Mouse (Mus musculus): ENCODE data around the gene Fam219a.
A peak's percentile ranks its signal among the peaks of the same experiment; 100 is the strongest.

The Fam219a gene

GRCm38 (mm10) chr4:41506156-41506555 is 63.2 kb downstream of the Fam219a start:
- peak; percentile 20 to 33 for DNase-seq (ENCODE audit: low spot score in 2 of 2)

GRCm38 (mm10) chr4:41505131-41505551 is 64.2 kb downstream of the Fam219a start:
- no peak for DNase-seq (ENCODE audit: low spot score in 2 of 2)

- no peak for DNase-seq (ENCODE audit: low spot score in 2 of 2)
These were observed 65.0 kb downstream of the Fam219a start for GRCm38 (mm10) chr4:41504325-41504724.

- peak; percentile 58 to 59 for DNase-seq (ENCODE audit: low spot score in 2 of 2)
These were observed 66.3 kb downstream of the Fam219a start, which contains the start of gene AI464131 for GRCm38 (mm10) chr4:41502986-41503412. Gene AI464131 (minus strand): TSS chr4:41503076.

GRCm38 (mm10) chr4:41502171-41502940 is 67.0 kb downstream of the Fam219a start:
- no peak for DNase-seq (ENCODE audit: low spot score in 2 of 2)

- no peak for DNase-seq (ENCODE audit: low spot score in 2 of 2)
These were observed 68.6 kb downstream of the Fam219a start for GRCm38 (mm10) chr4:41500787-41501186.

- DNase-seq (ENCODE audit: low spot score in 2 of 2) = no peak
These were observed 69.7 kb downstream of the Fam219a start for GRCm38 (mm10) chr4:41499619-41500018.

GRCm38 (mm10) chr4:41498921-41499391 is 70.4 kb downstream of the Fam219a start:
- DNase-seq (ENCODE audit: low spot score in 2 of 2) = no peak

- DNase-seq (ENCODE audit: low spot score in 2 of 2) = no peak
These were observed 71.1 kb downstream of the Fam219a start for GRCm38 (mm10) chr4:41497995-41498845.

- DNase-seq (ENCODE audit: low spot score in 2 of 2) = peak; percentile 18 to 66
These were observed 71.8 kb downstream of the Fam219a start for GRCm38 (mm10) chr4:41497579-41497978.

GRCm38 (mm10) chr4:41497046-41497445 is 72.3 kb downstream of the Fam219a start:
- DNase-seq (ENCODE audit: low spot score in 2 of 2) = no peak

GRCm38 (mm10) chr4:41495850-41496249 is 73.5 kb downstream of the Fam219a start:
- DNase-seq (ENCODE audit: low spot score in 2 of 2) = no peak

GRCm38 (mm10) chr4:41495076-41495475 is 74.3 kb downstream of the Fam219a start:
- no peak for DNase-seq (ENCODE audit: low spot score in 2 of 2)

- DNase-seq (ENCODE audit: low spot score in 2 of 2) = no peak
These were observed 75.0 kb downstream of the Fam219a start for GRCm38 (mm10) chr4:41494378-41494777.

- DNase-seq (ENCODE audit: low spot score in 2 of 2) = no peak
These were observed 75.7 kb downstream of the Fam219a start for GRCm38 (mm10) chr4:41493464-41494116.

GRCm38 (mm10) chr4:41492951-41493350 is 76.4 kb downstream of the Fam219a start:
- no peak for DNase-seq (ENCODE audit: low spot score in 2 of 2)

GRCm38 (mm10) chr4:41481601-41482017 is 87.7 kb downstream of the Fam219a start:
- DNase-seq (ENCODE audit: low spot score in 2 of 2) = no peak

GRCm38 (mm10) chr4:41480254-41480653 is 89.1 kb downstream of the Fam219a start:
- DNase-seq (ENCODE audit: low spot score in 2 of 2) = no peak

GRCm38 (mm10) chr4:41479456-41479804 is 89.9 kb downstream of the Fam219a start:
- no peak for DNase-seq (ENCODE audit: low spot score in 2 of 2)

- no peak for DNase-seq (ENCODE audit: low spot score in 2 of 2)
These were observed 90.4 kb downstream of the Fam219a start for GRCm38 (mm10) chr4:41478751-41479455.

GRCm38 (mm10) chr4:41477648-41478160 is 91.6 kb downstream of the Fam219a start:
- no peak for DNase-seq (ENCODE audit: low spot score in 2 of 2)

All from thymus, postnatal 10 days (tissue).